Mouse (Mus musculus): ENCODE data around the gene Vps37b. TPM values are rescaled to one million over a fixed set of nuclear protein-coding genes. Genes with fewer than 3 reads are reported as not detected.

Gene Vps37b
- polyA plus RNA-seq, 1 experiment from 2014 or later = 30.7 TPM

GRCm38 (mm10) chr5:124049249-124050045 lies 17.4 kb upstream of the Vps37b start:
- ATAC-seq (replicated peaks; ENCODE audit: low FRiP score, low read depth) (0 out of 2 replicates have a peak, but pooled peaks have one; percentile 14), DNase-seq (ENCODE audit: low spot score) (no peak)
- H3K27me3 ChIP-seq (ENCODE audit: insufficient read depth, low read length) = no peaks in the 10 kb centered on the region
- H3K9me3 ChIP-seq (replicated peaks; ENCODE audit: low read length) = no peaks in the 10 kb centered on the region
- peak overlapping the region; percentile 78 for H3K27ac ChIP-seq
- WGBS = 37% methylated on average over 15 of the region's 15 CpGs
- H3K4me2 ChIP-seq (ENCODE audit: low read length) = no peak overlapping the region
- peaks cover 18% of the 10 kb centered on the region for H3K4me1 ChIP-seq (replicated peaks; ENCODE audit: insufficient read depth, low read length)
- H3K36me3 ChIP-seq (ENCODE audit: insufficient read depth, low read length) = no peaks in the 10 kb centered on the region
- no peak overlapping the region for H3K4me3 ChIP-seq (replicated peaks; ENCODE audit: low read depth, low read length)
- TF ChIP-seq CTCF (IDR thresholded peaks at IDR 0.05; ENCODE audit: low read depth) = no peak
- H3K9ac ChIP-seq (ENCODE audit: low read depth, low read length) = no peak overlapping the region

GRCm38 (mm10) chr5:124046741-124047401 lies 14.8 kb upstream of the Vps37b start:
- no peaks in the 10 kb centered on the region for H3K36me3 ChIP-seq (ENCODE audit: insufficient read depth, low read length)
- no peak overlapping the region for H3K9ac ChIP-seq (ENCODE audit: low read depth, low read length)
- no peak overlapping the region for H3K4me2 ChIP-seq (ENCODE audit: low read length)
- 71% methylated on average over 7 of the region's 7 CpGs for WGBS
- ATAC-seq (replicated peaks; ENCODE audit: low FRiP score, low read depth) = peak; percentile 84
- peak overlapping the region; percentile 50 for H3K27ac ChIP-seq
- TF ChIP-seq CTCF (IDR thresholded peaks at IDR 0.05; ENCODE audit: low read depth) = no peak
- peaks cover 18% of the 10 kb centered on the region for H3K4me1 ChIP-seq (replicated peaks; ENCODE audit: insufficient read depth, low read length)
- DNase-seq (ENCODE audit: low spot score) = no peak
- H3K9me3 ChIP-seq (replicated peaks; ENCODE audit: low read length) = no peaks in the 10 kb centered on the region
- no peaks in the 10 kb centered on the region for H3K27me3 ChIP-seq (ENCODE audit: insufficient read depth, low read length)
- no peak overlapping the region for H3K4me3 ChIP-seq (replicated peaks; ENCODE audit: low read depth, low read length)

- ATAC-seq (replicated peaks; ENCODE audit: low FRiP score, low read depth) = no peak
- DNase-seq (ENCODE audit: low spot score) = no peak
- Histone ChIP-seq H3K36me3 (ENCODE audit: insufficient read depth, low read length) (no peaks in the 10 kb centered on the region), H3K4me3 (replicated peaks; ENCODE audit: low read depth, low read length) (no peak overlapping the region), H3K4me2 (ENCODE audit: low read length) (no peak overlapping the region), H3K9ac (ENCODE audit: low read depth, low read length) (no peak overlapping the region), H3K4me1 (replicated peaks; ENCODE audit: insufficient read depth, low read length) (peaks cover 15% of the 10 kb centered on the region), H3K27ac (no peak overlapping the region), H3K27me3 (ENCODE audit: insufficient read depth, low read length) (no peaks in the 10 kb centered on the region), H3K9me3 (replicated peaks; ENCODE audit: low read length) (no peaks in the 10 kb centered on the region)
- WGBS = 35% methylated on average over 11 of the region's 11 CpGs
- no peak for TF ChIP-seq CTCF (IDR thresholded peaks at IDR 0.05; ENCODE audit: low read depth)
Measured at GRCm38 (mm10) chr5:124045453-124046010, 13.5 kb upstream of the Vps37b start.

GRCm38 (mm10) chr5:124043999-124044398 lies 11.9 kb upstream of the Vps37b start:
- Histone ChIP-seq H3K4me2 (ENCODE audit: low read length) (no peak overlapping the region), H3K9me3 (replicated peaks; ENCODE audit: low read length) (no peaks in the 10 kb centered on the region), H3K27ac (no peak overlapping the region), H3K9ac (ENCODE audit: low read depth, low read length) (no peak overlapping the region), H3K4me1 (replicated peaks; ENCODE audit: insufficient read depth, low read length) (0 out of 2 replicates have a peak, but pooled peaks cover 4% of the 10 kb centered on the region), H3K4me3 (replicated peaks; ENCODE audit: low read depth, low read length) (no peak overlapping the region), H3K27me3 (ENCODE audit: insufficient read depth, low read length) (no peaks in the 10 kb centered on the region), H3K36me3 (ENCODE audit: insufficient read depth, low read length) (no peaks in the 10 kb centered on the region)
- ATAC-seq (replicated peaks; ENCODE audit: low FRiP score, low read depth) (no peak), DNase-seq (ENCODE audit: low spot score) (no peak)
- TF ChIP-seq CTCF (IDR thresholded peaks at IDR 0.05; ENCODE audit: low read depth) = peak; percentile 19; the same call in 1 of the 2 replicates
- 91% methylated on average over 5 of the region's 5 CpGs for WGBS

- DNase-seq (ENCODE audit: low spot score) (no peak), ATAC-seq (replicated peaks; ENCODE audit: low FRiP score, low read depth) (no peak)
- WGBS = 71% methylated on average over 10 of the region's 10 CpGs
- Histone ChIP-seq H3K27me3 (ENCODE audit: insufficient read depth, low read length) (no peaks in the 10 kb centered on the region), H3K4me3 (replicated peaks; ENCODE audit: low read depth, low read length) (no peak overlapping the region), H3K9me3 (replicated peaks; ENCODE audit: low read length) (no peaks in the 10 kb centered on the region), H3K4me1 (replicated peaks; ENCODE audit: insufficient read depth, low read length) (0 out of 2 replicates have a peak, but pooled peaks cover 4% of the 10 kb centered on the region), H3K36me3 (ENCODE audit: insufficient read depth, low read length) (no peaks in the 10 kb centered on the region), H3K9ac (ENCODE audit: low read depth, low read length) (0 out of 2 replicates have a peak overlapping the region, but pooled peaks have one; percentile 5), H3K27ac (0 out of 2 replicates have a peak overlapping the region, but pooled peaks have one; percentile 34), H3K4me2 (ENCODE audit: low read length) (no peak overlapping the region)
- no peak for TF ChIP-seq CTCF (IDR thresholded peaks at IDR 0.05; ENCODE audit: low read depth)
Measured at GRCm38 (mm10) chr5:124043212-124043978, 11.3 kb upstream of the Vps37b start.

GRCm38 (mm10) chr5:124041097-124041496 lies 9.0 kb upstream of the Vps37b start:
- ATAC-seq (replicated peaks; ENCODE audit: low FRiP score, low read depth) (no peak), DNase-seq (ENCODE audit: low spot score) (no peak)
- Histone ChIP-seq H3K36me3 (ENCODE audit: insufficient read depth, low read length) (no peaks in the 10 kb centered on the region), H3K9ac (ENCODE audit: low read depth, low read length) (no peak overlapping the region), H3K4me3 (replicated peaks; ENCODE audit: low read depth, low read length) (no peak overlapping the region), H3K9me3 (replicated peaks; ENCODE audit: low read length) (no peaks in the 10 kb centered on the region), H3K4me1 (replicated peaks; ENCODE audit: insufficient read depth, low read length) (no peaks in the 10 kb centered on the region), H3K27ac (no peak overlapping the region), H3K27me3 (ENCODE audit: insufficient read depth, low read length) (no peaks in the 10 kb centered on the region), H3K4me2 (ENCODE audit: low read length) (no peak overlapping the region)
- 61% methylated on average over 9 of the region's 9 CpGs for WGBS
- no peak for TF ChIP-seq CTCF (IDR thresholded peaks at IDR 0.05; ENCODE audit: low read depth)

All from kidney, postnatal 0 days (tissue).